Mouse (Mus musculus) lung, embryonic 14.5 days (tissue): ENCODE measurements around the gene Zfp398. TPM values are rescaled to one million over a fixed set of nuclear protein-coding genes. Genes with fewer than 3 reads are reported as not detected.

Source experiments
- ATAC-seq: fragments of 200-750 bp; cut with Nextera tagmentation; 2 replicates; pipeline ENCODE4 v1.8.0; 2017; ENCODE audit warnings: mild to moderate bottlenecking, moderate TSS enrichment, moderate library complexity; ENCODE audit not compliant: insufficient read depth
- DNase-seq: peaks from one replicate; pipeline ENCODE4 v3.0.0-alpha.2; 2015
- H3K27ac ChIP-seq: fragments of 300-500 bp; sonication (generic); 2 replicates; pipeline ENCODE4 v1.5.1; 2014; ENCODE audit warnings: low read depth, mild to moderate bottlenecking, moderate library complexity
- H3K27me3 ChIP-seq: fragments of 300-500 bp; sonication (generic); 2 replicates; pipeline ENCODE4 v1.6.1; 2014; ENCODE audit warnings: low read length, control low read depth; ENCODE audit not compliant: insufficient read depth
- H3K36me3 ChIP-seq: fragments of 300-500 bp; sonication (generic); 2 replicates; pipeline ENCODE4 v1.6.1; 2014; ENCODE audit warnings: control low read depth; ENCODE audit not compliant: insufficient read depth
- H3K4me1 ChIP-seq: fragments of 300-500 bp; sonication (generic); 2 replicates; pipeline ENCODE4 v1.6.1; 2014; ENCODE audit warnings: antibody characterized with exemption, control low read depth; ENCODE audit not compliant: insufficient read depth
- H3K4me2 ChIP-seq: fragments of 300-500 bp; sonication (generic); 2 replicates; pipeline ENCODE4 v1.6.1; 2014; ENCODE audit warnings: mild to moderate bottlenecking
- H3K4me3 ChIP-seq: fragments of 300-500 bp; sonication (generic); 2 replicates; pipeline ENCODE4 v1.5.1; 2014; ENCODE audit warnings: low read depth, low read length
- H3K9ac ChIP-seq: fragments of 300-500 bp; sonication (generic); 2 replicates; pipeline ENCODE4 v1.6.1; 2014
- H3K9me3 ChIP-seq: fragments of 300-500 bp; sonication (generic); 2 replicates; pipeline ENCODE4 v1.6.1; 2016; ENCODE audit warnings: low read depth, low read length, control low read depth
- CTCF ChIP-seq: IDR thresholded peaks from 2 replicates; pipeline ENCODE4 v1.5.1; 2016; ENCODE audit warnings: antibody characterized with exemption, low read depth
- WGBS: fragments of 180-500 bp; shearing (Covaris S2); extraction: QIAGEN DNeasy Blood & Tissue Kit; methylation state at CpG from one replicate; pipeline ENCODE4 v1.1.7; 2014; 5-methylcytosine and 5-hydroxymethylcytosine counted together
- polyA plus RNA-seq: library from polyadenylated mRNA; unstranded; fragments of >200 nt; fragmentation: Nextera tagmentation; extraction: Ambion mirVana; gene quantifications from 2 replicates; pipeline ENCODE4 v1.2.1, GENCODE M21; 2014

Zfp398 gene
- polyA plus RNA-seq, 1 experiment from 2014 or later = 10.6 TPM

DNA sequence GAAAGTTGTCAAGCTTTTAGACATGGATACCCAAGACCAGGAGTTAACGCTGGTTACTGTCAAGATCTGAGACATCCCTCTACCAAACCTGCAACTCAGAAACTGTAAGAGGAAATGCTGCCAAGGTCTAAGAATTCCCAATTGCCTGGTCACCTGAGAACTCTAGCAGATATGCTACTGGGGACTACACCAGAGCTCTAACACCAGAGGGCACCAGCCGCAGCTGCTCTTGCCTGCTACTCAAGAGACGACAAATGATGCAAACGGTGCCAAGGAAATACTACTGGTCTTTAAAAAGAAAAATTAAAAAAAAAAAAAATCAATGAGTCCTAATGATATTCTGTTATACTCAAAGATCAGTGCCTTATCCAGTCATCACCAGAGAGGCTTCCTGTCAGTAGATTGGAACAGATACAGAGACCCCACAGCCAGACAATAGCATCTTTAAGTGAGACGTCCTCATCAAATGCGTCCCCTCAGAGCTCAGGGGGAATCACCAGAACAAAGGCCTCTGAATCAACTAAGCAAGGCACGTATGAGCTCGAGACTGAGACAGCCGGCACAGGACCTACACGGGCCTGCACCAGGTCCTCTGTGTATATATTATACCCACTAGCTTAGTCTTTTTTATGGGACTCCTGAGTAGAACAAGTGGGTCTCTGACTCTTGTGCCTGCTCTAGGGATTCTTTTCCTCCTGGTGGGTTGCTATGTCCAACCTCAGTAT, 41.2 kb upstream of the Zfp398 start:
- Histone ChIP-seq H3K9ac (no peak overlapping the region), H3K36me3 (peaks cover 48% of the 10 kb centered on the region), H3K27me3 (no peaks in the 10 kb centered on the region), H3K9me3 (no peaks in the 10 kb centered on the region), H3K4me2 (no peak overlapping the region), H3K27ac (no peak overlapping the region), H3K4me3 (no peak overlapping the region), H3K4me1 (peaks cover under 1% of the 10 kb centered on the region; the same call in 1 of the 2 replicates)
- peak; percentile 30; the same call in 1 of the 2 replicates for TF ChIP-seq CTCF
- WGBS = 64% methylated on average over 10 of the region's 10 CpGs
- peak; percentile 53 for DNase-seq
- ATAC-seq = no peak

DNA sequence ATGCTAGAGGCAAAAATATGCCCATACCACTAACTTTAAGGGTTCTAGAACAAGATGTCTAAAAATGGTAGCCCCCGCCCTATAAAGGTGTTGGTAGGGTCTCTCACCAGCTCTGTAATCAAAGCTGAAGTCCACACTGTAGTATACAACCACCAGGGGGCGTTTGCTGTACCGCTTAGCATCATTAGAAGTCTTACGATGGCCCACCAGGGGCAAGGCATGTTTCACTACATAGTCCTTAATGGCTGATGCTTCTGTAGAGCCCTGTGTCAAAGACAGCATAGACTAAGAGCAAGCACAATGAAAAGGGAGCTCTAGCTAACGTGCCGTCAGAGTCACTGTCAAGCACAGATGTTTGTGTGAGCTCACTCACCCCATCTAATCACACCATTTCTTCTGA, 36.4 kb upstream of the Zfp398 start:
- Histone ChIP-seq H3K4me3 (no peak overlapping the region), H3K9ac (no peak overlapping the region), H3K4me1 (no peaks in the 10 kb centered on the region), H3K36me3 (peaks cover 95% of the 10 kb centered on the region), H3K9me3 (no peaks in the 10 kb centered on the region), H3K4me2 (no peak overlapping the region), H3K27me3 (no peaks in the 10 kb centered on the region), H3K27ac (no peak overlapping the region)
- ATAC-seq (peak; percentile 68), DNase-seq (peak; percentile 93)
- peak; percentile 85 for TF ChIP-seq CTCF
- 44% methylated on average over 6 of the region's 6 CpGs for WGBS

DNA sequence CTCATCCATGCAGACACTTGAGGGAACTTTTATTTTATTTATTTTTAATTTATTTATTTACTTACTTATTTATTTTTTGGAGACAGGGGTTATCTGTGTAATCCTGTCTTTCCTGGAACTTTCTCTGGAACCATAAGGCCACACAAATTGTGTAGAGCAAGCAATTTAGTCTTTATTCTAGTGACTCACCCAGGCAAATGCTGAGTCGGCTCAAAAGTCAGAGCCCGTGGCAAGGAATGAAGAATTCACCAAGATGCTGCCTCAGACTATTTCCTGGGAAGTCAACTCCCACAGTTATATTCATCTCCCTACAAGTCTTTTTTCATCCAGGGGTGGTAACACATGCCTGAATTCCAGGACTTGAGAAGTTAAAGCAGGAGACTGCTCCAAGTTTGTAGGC, 29.9 kb upstream of the Zfp398 start:
- no peak for ATAC-seq
- no peak overlapping the region for H3K4me2 ChIP-seq

DNA sequence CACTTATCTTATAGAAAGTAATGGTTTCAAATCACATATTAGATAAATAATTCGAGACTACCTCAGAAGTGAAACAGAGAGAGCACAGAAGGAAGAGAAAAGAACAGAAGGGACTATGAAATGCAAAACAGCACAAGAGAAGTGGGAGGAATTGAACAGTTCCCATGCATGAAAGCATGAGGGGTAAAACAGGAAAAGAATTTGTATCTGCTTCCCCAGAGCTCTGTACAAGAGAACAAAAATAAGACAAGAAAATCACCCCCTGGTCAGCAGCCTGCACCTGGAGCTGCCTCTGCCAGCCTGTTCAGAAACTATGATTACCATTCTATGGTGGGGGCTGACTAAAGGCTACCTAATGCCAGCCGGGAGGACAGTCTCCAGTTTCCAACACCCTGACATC, 28.0 kb upstream of the Zfp398 start:
- Histone ChIP-seq H3K27ac (no peak overlapping the region), H3K4me2 (no peak overlapping the region), H3K27me3 (no peaks in the 10 kb centered on the region), H3K4me1 (peaks cover 21% of the 10 kb centered on the region), H3K9ac (no peak overlapping the region), H3K9me3 (no peaks in the 10 kb centered on the region), H3K36me3 (peaks cover 62% of the 10 kb centered on the region), H3K4me3 (no peak overlapping the region)
- 76% methylated on average over 2 of the region's 2 CpGs for WGBS
- DNase-seq (no peak), ATAC-seq (no peak)
- no peak for TF ChIP-seq CTCF

More for the DNA sequence above, 29.9 kb upstream of the Zfp398 start:
- TF ChIP-seq CTCF = no peak
- Histone ChIP-seq H3K4me3 (no peak overlapping the region), H3K9ac (no peak overlapping the region), H3K27me3 (no peaks in the 10 kb centered on the region), H3K9me3 (no peaks in the 10 kb centered on the region), H3K27ac (no peak overlapping the region), H3K4me1 (peaks cover 8% of the 10 kb centered on the region; the same call in 1 of the 2 replicates), H3K36me3 (peaks cover 78% of the 10 kb centered on the region)
- WGBS = 68% methylated on average over 2 of the region's 2 CpGs
- DNase-seq = no peak

DNA sequence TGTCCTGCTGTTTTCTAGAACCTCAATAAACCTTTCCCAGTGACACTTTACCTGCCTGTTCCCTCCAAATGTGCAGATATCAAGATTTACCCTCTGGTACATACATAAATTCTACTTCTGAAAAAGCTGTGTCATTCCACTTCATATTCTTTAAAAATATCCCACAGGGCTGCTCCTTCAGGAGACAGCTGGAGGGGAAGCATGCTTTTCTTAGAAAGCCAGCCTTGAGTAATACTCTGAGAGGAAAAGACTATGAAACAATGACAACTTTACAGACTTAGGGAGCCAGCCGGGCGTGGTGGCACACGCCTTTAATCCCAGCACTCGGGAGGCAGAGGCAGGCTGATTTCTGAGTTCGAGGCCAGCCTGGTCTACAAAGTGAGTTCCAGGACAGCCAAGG, 26.9 kb upstream of the Zfp398 start:
- 91% methylated on average over 5 of the region's 5 CpGs for WGBS
- no peak for TF ChIP-seq CTCF

DNA sequence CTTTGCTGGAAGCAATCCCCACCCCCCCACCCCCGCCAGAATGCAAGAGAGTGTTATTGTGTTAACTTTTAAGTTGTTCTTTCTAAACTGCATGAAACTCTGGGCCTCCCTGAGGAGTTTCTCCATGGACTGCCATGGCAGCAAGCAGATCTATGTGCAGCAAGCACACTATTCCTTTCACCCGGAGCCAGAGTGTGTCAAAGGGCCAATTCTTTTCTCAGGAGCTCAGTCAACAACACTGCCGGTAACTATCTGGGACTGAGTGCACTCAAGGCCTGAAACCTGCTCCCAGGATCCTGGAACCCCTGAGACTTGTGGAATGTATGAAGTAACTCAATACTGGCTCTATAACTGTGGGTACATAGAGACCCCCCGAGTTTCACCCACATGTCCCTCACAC, 26.4 kb upstream of the Zfp398 start:
- Histone ChIP-seq H3K4me1 (peaks cover 21% of the 10 kb centered on the region), H3K9me3 (no peaks in the 10 kb centered on the region), H3K9ac (peak overlapping the region; percentile 18; the same call in 1 of the 2 replicates), H3K4me2 (peak overlapping the region; percentile 96), H3K36me3 (peaks cover 45% of the 10 kb centered on the region), H3K27ac (peak overlapping the region; percentile 73), H3K27me3 (no peaks in the 10 kb centered on the region), H3K4me3 (no peak overlapping the region)
- ATAC-seq (no peak), DNase-seq (peak; percentile 44)
- WGBS = 49% methylated on average over 4 of the region's 4 CpGs
- no peak for TF ChIP-seq CTCF

More for the DNA sequence above, 26.9 kb upstream of the Zfp398 start:
- DNase-seq (no peak), ATAC-seq (no peak)
- H3K27ac ChIP-seq = no peak overlapping the region
- H3K4me2 ChIP-seq = no peak overlapping the region
- peaks cover 51% of the 10 kb centered on the region for H3K36me3 ChIP-seq
- H3K9me3 ChIP-seq = no peaks in the 10 kb centered on the region
- H3K9ac ChIP-seq = no peak overlapping the region
- H3K4me3 ChIP-seq = no peak overlapping the region
- H3K4me1 ChIP-seq = peaks cover 21% of the 10 kb centered on the region
- H3K27me3 ChIP-seq = no peaks in the 10 kb centered on the region

DNA sequence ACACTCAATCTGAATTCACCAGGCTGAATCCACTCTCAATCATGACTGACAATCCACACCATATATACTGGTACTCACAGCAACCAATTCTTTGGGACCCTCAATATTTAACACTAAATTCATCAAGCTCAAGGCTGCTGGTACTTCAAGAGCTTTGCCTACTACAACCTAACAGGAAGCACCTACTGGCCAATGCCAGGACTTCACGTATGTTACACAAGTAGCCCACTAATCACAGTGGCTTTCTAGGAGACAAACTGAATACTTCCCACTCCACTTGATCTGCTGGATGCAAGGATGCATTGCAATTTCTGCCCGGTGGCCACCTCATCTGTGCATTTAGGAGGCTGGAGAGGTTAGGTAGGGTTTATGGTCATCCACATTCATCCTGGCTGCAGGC, 25.3 kb upstream of the Zfp398 start:
- H3K4me2 ChIP-seq = peak overlapping the region; percentile 96
- H3K4me1 ChIP-seq = peaks cover 21% of the 10 kb centered on the region
- no peak overlapping the region; the same call in 1 of the 2 replicates for H3K27ac ChIP-seq
- no peaks in the 10 kb centered on the region for H3K27me3 ChIP-seq
- DNase-seq = peak; percentile 47
- peak; percentile 41 for TF ChIP-seq CTCF
- H3K36me3 ChIP-seq = peaks cover 34% of the 10 kb centered on the region
- no peaks in the 10 kb centered on the region for H3K9me3 ChIP-seq
- 47% methylated on average over 2 of the region's 2 CpGs for WGBS
- no peak for ATAC-seq
- H3K4me3 ChIP-seq = 0 out of 2 replicates have a peak overlapping the region, but pooled peaks have one; percentile 8
- H3K9ac ChIP-seq = peak overlapping the region; percentile 34
